Mouse (Mus musculus): ENCODE data around the gene Fbxl7. TPM values are rescaled to one million over a fixed set of nuclear protein-coding genes. Genes with fewer than 3 reads are reported as not detected.

The Fbxl7 gene
- polyA plus RNA-seq (2012; fragmentation: generic; extraction: Trizol): 4.2 TPM
- long read RNA-seq, experiment 1, partial matches to known transcripts: 0 of 2 reads
- long read RNA-seq, experiment 1, other reads (novel, unspliced or antisense): 2 of 2 reads
- long read RNA-seq, experiment 2, partial matches to known transcripts: 0 of 8 reads
- long read RNA-seq, experiment 2, other reads (novel, unspliced or antisense): 8 of 8 reads

DNA sequence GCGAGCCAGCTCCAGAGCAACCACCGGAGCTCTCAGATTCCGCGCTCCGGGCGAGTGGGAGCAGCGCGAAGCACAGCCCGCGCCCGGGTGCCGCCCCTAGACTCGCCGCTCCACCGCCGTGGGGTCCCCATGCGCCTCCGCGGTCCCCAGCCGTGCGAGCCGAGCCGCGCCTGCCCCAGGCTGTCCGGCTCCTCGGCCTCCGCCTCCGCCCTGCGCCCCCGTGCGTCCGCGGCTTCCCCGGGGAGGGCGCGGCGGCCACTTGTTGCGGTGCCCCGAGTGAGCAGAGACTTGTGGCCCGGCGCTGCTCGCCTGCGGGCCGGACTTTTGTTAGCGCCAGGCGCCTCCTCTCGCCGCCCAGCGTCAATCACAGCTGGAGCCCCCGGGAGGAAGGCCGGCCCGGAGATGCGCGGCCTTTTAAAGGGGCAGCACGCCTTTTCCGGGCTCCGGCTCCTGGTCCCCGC is at the start of gene Fbxl7:
Fbxl7 (minus strand) TSS at position 330 of the 461 bp plus-strand sequence.
- Histone ChIP-seq H3K36me3 (ENCODE audit: control insufficient read depth, insufficient read depth) (no peaks in the 10 kb centered on the region), H3K79me3 (ENCODE audit: low read depth) (no peaks in the 10 kb centered on the region), H3K79me2 (ENCODE audit: control insufficient read depth, insufficient read depth) (peaks cover 4% of the 10 kb centered on the region), H3ac (ENCODE audit: control insufficient read depth, insufficient read length, low read depth) (peak within 1 kb of the TSS; percentile 90), H3K27me3 (ENCODE audit: control insufficient read depth, insufficient read depth, insufficient read length) (no peaks in the 10 kb centered on the region), H3K4me3 (ENCODE audit: insufficient read depth, poor library complexity, severe bottlenecking) (peak within 1 kb of the TSS; percentile 48)
- TF ChIP-seq MYOD1 (IDR thresholded peaks at IDR 0.05; ENCODE audit: control insufficient read depth, insufficient read length, low read depth) (no peak), CTCF (IDR thresholded peaks at IDR 0.05; ENCODE audit: control insufficient read depth, insufficient read depth, insufficient read length) (peak; percentile 74), USF1 (IDR thresholded peaks at IDR 0.05; ENCODE audit: low read depth) (no peak), FOSL1 (IDR thresholded peaks at IDR 0.05; ENCODE audit: insufficient read depth, low read length, poor library complexity, severe bottlenecking) (no peak), MYOG (IDR thresholded peaks at IDR 0.05; ENCODE audit: control insufficient read depth, extremely low read depth, insufficient read length) (no peak), CEBPB (IDR thresholded peaks at IDR 0.05; ENCODE audit: low read depth) (no peak), MAX (IDR thresholded peaks at IDR 0.05) (peak; percentile 69)

DNA sequence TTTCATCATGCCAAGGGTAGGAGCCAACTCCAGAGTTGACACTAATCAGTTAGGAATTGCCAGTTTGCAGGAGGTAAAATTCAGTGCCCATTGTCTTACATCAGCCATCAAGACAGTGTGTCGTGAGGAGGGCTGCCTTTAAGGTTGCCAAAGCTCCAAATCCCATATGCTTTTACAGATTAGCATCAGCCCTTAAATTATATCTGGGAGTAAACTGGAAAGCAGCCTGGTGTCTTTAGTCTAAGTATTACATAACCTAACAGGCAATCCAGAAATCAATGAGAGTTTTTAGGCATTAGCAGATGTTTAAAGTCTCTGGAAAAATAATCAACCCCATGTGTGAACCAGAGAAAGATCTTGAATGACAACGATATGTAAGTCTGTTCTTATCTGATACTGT is 26.6 kb upstream of the Fbxl7 start:
- Histone ChIP-seq H3K4me3 (ENCODE audit: insufficient read depth, poor library complexity, severe bottlenecking) (no peak overlapping the region), H3K79me3 (ENCODE audit: low read depth) (no peaks in the 10 kb centered on the region), H3ac (ENCODE audit: control insufficient read depth, insufficient read length, low read depth) (no peak overlapping the region), H3K36me3 (ENCODE audit: control insufficient read depth, insufficient read depth) (no peaks in the 10 kb centered on the region), H3K79me2 (ENCODE audit: control insufficient read depth, insufficient read depth) (no peaks in the 10 kb centered on the region), H3K27me3 (ENCODE audit: control insufficient read depth, insufficient read depth, insufficient read length) (no peaks in the 10 kb centered on the region)
- no peak for TF ChIP-seq CEBPB (IDR thresholded peaks at IDR 0.05; ENCODE audit: low read depth)

DNA sequence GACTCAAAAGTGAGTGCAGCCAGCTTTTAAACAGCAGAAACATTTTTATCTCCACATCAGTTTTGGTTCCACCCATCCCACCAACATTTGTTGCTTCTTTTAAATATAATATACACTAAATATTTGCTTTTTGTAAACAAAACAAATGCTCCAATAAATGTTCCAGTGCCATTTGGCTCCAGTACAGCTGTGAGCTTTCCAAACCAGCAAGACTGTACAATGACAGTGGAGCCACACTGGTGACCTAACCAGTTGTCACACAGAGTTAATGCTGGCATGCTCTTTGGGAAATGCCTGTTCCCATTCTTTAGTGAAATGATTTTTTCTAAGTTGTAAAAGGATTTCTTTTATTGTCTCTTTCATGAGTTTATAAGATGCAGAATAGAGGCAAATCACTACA is 18.0 kb upstream of the Fbxl7 start:
- no peak overlapping the region for H3ac ChIP-seq (ENCODE audit: control insufficient read depth, insufficient read length, low read depth)
- no peak for TF ChIP-seq CTCF (IDR thresholded peaks at IDR 0.05; ENCODE audit: control insufficient read depth, insufficient read depth, insufficient read length)
- no peak for TF ChIP-seq MYOG (IDR thresholded peaks at IDR 0.05; ENCODE audit: control insufficient read depth, extremely low read depth, insufficient read length)
- TF ChIP-seq FOSL1 (IDR thresholded peaks at IDR 0.05; ENCODE audit: insufficient read depth, low read length, poor library complexity, severe bottlenecking): no peak
- TF ChIP-seq MAX (IDR thresholded peaks at IDR 0.05): no peak
- TF ChIP-seq USF1 (IDR thresholded peaks at IDR 0.05; ENCODE audit: low read depth): no peak
- TF ChIP-seq MYOD1 (IDR thresholded peaks at IDR 0.05; ENCODE audit: control insufficient read depth, insufficient read length, low read depth): no peak
- no peak for TF ChIP-seq CEBPB (IDR thresholded peaks at IDR 0.05; ENCODE audit: low read depth)
- H3K79me3 ChIP-seq (ENCODE audit: low read depth): no peaks in the 10 kb centered on the region
- H3K4me3 ChIP-seq (ENCODE audit: insufficient read depth, poor library complexity, severe bottlenecking): no peak overlapping the region
- H3K79me2 ChIP-seq (ENCODE audit: control insufficient read depth, insufficient read depth): no peaks in the 10 kb centered on the region
- no peaks in the 10 kb centered on the region for H3K36me3 ChIP-seq (ENCODE audit: control insufficient read depth, insufficient read depth)
- H3K27me3 ChIP-seq (ENCODE audit: control insufficient read depth, insufficient read depth, insufficient read length): no peaks in the 10 kb centered on the region

DNA sequence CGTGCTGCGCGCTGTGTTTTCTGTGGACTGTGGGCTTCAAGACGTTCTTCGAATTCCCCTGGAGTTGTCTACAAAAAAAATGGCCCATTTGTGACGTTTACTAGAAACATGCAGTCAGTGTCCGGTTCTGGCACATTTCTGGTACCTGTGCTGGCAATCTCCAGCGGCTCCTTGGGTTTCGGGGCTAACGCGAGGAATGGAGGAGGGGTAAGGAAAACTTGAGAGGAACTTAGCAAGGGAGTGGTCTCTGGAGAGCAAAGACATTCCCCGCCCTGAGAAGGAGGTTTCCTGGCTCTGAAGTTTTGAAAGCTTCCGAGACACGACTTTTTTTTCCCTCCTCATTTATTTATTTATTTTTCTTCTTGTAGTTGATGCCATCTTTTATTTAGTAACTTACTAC is 381 bp upstream of the Fbxl7 start:
- Histone ChIP-seq H3ac (ENCODE audit: control insufficient read depth, insufficient read length, low read depth) (peak overlapping the region; percentile 74), H3K79me3 (ENCODE audit: low read depth) (no peaks in the 10 kb centered on the region), H3K36me3 (ENCODE audit: control insufficient read depth, insufficient read depth) (no peaks in the 10 kb centered on the region), H3K79me2 (ENCODE audit: control insufficient read depth, insufficient read depth) (peaks cover 4% of the 10 kb centered on the region), H3K4me3 (ENCODE audit: insufficient read depth, poor library complexity, severe bottlenecking) (peak overlapping the region; percentile 48), H3K27me3 (ENCODE audit: control insufficient read depth, insufficient read depth, insufficient read length) (no peaks in the 10 kb centered on the region)
- TF ChIP-seq MAX (IDR thresholded peaks at IDR 0.05): no peak
- TF ChIP-seq CTCF (IDR thresholded peaks at IDR 0.05; ENCODE audit: control insufficient read depth, insufficient read depth, insufficient read length): no peak
- no peak for TF ChIP-seq CEBPB (IDR thresholded peaks at IDR 0.05; ENCODE audit: low read depth)
- TF ChIP-seq MYOG (IDR thresholded peaks at IDR 0.05; ENCODE audit: control insufficient read depth, extremely low read depth, insufficient read length): no peak
- no peak for TF ChIP-seq MYOD1 (IDR thresholded peaks at IDR 0.05; ENCODE audit: control insufficient read depth, insufficient read length, low read depth)

DNA sequence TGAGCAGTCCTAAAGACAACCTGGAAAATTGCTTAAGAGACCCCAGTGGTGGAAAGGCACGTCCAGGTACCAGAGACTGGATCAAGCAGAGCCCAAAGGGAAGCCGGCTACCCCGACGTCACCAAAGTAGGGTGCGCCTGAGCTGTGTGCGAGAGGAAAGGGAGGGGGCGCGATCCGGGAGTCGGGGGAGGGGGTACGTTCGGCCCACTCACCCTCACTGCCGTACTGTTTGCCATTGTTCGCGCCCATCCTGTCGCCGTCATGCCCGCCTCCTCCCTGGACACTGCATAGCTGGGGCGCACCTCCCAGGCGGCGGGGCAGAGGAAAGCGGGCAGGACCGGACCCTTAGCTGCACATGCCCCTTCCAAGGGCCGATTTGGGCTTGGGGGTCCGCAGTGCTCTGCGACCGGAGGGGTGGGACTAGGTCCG is 565 bp downstream of the Fbxl7 start:
- peak overlapping the region; percentile 48 for H3K4me3 ChIP-seq (ENCODE audit: insufficient read depth, poor library complexity, severe bottlenecking)
- H3K79me2 ChIP-seq (ENCODE audit: control insufficient read depth, insufficient read depth): peaks cover 4% of the 10 kb centered on the region
- H3ac ChIP-seq (ENCODE audit: control insufficient read depth, insufficient read length, low read depth): peak overlapping the region; percentile 90
- no peaks in the 10 kb centered on the region for H3K36me3 ChIP-seq (ENCODE audit: control insufficient read depth, insufficient read depth)
- no peaks in the 10 kb centered on the region for H3K27me3 ChIP-seq (ENCODE audit: control insufficient read depth, insufficient read depth, insufficient read length)
- TF ChIP-seq FOSL1 (IDR thresholded peaks at IDR 0.05; ENCODE audit: insufficient read depth, low read length, poor library complexity, severe bottlenecking) (no peak), USF1 (IDR thresholded peaks at IDR 0.05; ENCODE audit: low read depth) (no peak), CTCF (IDR thresholded peaks at IDR 0.05; ENCODE audit: control insufficient read depth, insufficient read depth, insufficient read length) (no peak), MYOG (IDR thresholded peaks at IDR 0.05; ENCODE audit: control insufficient read depth, extremely low read depth, insufficient read length) (no peak), MAX (IDR thresholded peaks at IDR 0.05) (no peak), CEBPB (IDR thresholded peaks at IDR 0.05; ENCODE audit: low read depth) (no peak), MYOD1 (IDR thresholded peaks at IDR 0.05; ENCODE audit: control insufficient read depth, insufficient read length, low read depth) (no peak)
- H3K79me3 ChIP-seq (ENCODE audit: low read depth): no peaks in the 10 kb centered on the region

DNA sequence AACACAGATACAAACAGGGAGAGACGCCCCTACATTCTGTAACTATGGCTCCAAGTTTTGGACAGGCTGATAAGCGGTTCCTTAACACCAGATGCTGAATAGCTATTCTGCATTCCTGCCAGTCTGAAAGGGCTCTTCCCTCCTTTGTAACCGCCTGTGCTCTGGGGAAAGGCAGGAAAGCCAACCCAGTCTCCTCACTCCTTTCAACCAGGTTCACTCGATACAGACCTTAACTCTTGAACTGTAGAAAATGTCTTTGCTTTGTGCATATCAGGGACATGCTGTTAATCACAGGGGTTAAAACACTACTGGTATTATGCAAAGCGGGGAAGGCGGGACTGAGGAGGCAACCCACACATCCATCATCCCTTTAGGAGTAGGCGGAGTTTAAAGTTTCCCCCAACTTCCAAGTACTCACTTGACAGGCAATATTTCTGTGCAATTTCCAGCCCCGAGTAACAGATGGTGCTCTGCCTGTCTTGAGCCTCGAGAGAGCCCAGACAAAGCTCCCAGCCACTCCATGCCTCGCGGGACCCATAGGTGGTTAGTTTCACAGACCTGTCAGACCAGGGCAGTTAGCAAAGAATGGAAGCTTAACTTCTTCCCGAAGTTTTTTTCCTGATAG is 1.2 kb downstream of the Fbxl7 start:
- H3K4me3 ChIP-seq (ENCODE audit: insufficient read depth, poor library complexity, severe bottlenecking): peak overlapping the region; percentile 48
- H3ac ChIP-seq (ENCODE audit: control insufficient read depth, insufficient read length, low read depth): no peak overlapping the region
- H3K79me3 ChIP-seq (ENCODE audit: low read depth): no peaks in the 10 kb centered on the region
- H3K36me3 ChIP-seq (ENCODE audit: control insufficient read depth, insufficient read depth): no peaks in the 10 kb centered on the region
- TF ChIP-seq MYOD1 (IDR thresholded peaks at IDR 0.05; ENCODE audit: control insufficient read depth, insufficient read length, low read depth): no peak
- no peak for TF ChIP-seq USF1 (IDR thresholded peaks at IDR 0.05; ENCODE audit: low read depth)
- TF ChIP-seq CTCF (IDR thresholded peaks at IDR 0.05; ENCODE audit: control insufficient read depth, insufficient read depth, insufficient read length): no peak
- no peak for TF ChIP-seq CEBPB (IDR thresholded peaks at IDR 0.05; ENCODE audit: low read depth)
- no peak for TF ChIP-seq MAX (IDR thresholded peaks at IDR 0.05)
- TF ChIP-seq FOSL1 (IDR thresholded peaks at IDR 0.05; ENCODE audit: insufficient read depth, low read length, poor library complexity, severe bottlenecking): no peak
- TF ChIP-seq MYOG (IDR thresholded peaks at IDR 0.05; ENCODE audit: control insufficient read depth, extremely low read depth, insufficient read length): no peak
- peaks cover 4% of the 10 kb centered on the region for H3K79me2 ChIP-seq (ENCODE audit: control insufficient read depth, insufficient read depth)
- H3K27me3 ChIP-seq (ENCODE audit: control insufficient read depth, insufficient read depth, insufficient read length): no peaks in the 10 kb centered on the region
